Mouse (Mus musculus): Measurements from ENCODE around the gene Gmfg.

The Gmfg gene

GRCm38 (mm10) chr7:28436932-28437570 is at the start of gene Gmfg:
Gene Gmfg (plus strand): TSS chr7:28437447.
- peak; percentile 83 to 86 for DNase-seq

GRCm38 (mm10) chr7:28390331-28390730 is 46.9 kb upstream of the Gmfg start:
- no peak for DNase-seq

DNA sequence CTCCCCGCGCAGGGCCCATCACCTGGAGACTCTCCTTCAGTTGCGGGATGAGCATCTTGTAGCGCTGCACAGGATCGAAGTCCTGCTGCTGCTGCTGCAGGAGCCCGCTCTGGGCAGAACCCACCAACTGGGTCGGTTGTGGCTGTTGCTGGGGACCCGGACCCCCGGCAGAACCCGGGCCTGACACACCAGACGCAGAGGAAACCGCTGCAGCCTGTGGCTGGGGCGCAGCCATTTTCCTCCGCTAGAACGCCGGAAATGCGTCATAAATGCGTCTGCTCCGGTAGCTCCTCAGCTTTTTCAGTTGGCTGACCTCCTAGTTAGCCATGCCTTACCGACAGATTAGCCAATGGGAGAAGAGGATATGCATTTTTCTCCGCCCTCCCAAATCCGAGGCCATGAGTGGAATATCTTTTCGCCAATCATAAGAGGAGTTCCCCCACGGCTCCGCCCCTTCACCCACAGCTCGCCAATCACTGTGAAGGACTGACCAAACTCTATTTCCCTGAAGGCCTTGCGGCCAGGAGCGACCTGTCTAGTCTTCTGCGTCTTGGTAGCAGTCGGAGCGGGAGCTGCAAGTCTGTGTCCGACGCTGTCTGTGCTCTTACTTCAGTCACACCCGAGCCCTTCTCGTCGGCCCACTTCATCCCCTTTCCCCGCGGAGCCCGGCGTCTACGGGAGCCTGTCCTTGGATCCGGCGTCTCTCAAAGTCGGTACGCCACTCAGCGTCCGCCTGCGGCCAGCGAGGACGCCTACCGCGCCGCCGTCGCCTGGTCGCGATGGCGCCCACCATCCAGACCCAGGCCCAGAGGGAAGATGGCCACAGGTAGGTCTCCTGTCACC is 44.6 kb upstream of the Gmfg start, which contains the start of the genes Med29 and Paf1:
Med29 (minus strand) TSS at position 280 of the 843 bp plus-strand sequence.
Paf1 (plus strand) TSS at position 523 of the 843 bp plus-strand sequence.
- peak; percentile 99 for DNase-seq

DNA sequence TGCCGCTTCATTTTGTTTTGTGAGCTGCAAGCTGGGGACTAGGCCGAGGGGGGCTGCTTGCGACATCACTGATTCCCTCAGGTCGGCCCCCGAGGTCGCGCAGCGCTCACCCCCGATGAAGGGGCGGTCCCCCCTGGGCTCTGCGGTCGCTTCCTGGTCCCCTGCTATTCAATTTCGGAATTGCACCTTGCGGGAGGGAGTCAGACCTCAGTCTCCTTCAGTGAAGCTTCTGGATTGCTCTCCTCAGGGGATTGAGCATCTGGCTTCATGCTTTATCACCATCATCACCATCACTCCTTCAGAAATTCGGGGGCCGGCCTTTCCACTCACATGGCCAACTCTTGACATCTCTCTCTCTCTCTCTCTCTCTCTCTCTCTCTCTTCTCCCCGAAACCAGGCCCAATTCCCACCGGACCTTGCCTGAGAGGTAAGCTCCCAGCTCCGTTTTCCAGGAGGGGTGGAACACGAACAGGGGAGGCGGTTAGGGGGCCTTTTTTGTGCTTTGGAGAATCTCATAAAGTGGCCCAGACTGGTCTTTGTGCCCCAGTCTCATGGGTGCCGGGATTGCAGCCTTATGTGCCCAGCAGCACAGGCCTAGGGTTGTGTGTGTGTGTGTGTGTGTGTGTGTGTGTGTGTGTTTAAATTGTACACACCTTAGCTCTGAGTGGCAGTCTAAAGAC is 43.8 kb upstream of the Gmfg start:
- no peak for DNase-seq

DNA sequence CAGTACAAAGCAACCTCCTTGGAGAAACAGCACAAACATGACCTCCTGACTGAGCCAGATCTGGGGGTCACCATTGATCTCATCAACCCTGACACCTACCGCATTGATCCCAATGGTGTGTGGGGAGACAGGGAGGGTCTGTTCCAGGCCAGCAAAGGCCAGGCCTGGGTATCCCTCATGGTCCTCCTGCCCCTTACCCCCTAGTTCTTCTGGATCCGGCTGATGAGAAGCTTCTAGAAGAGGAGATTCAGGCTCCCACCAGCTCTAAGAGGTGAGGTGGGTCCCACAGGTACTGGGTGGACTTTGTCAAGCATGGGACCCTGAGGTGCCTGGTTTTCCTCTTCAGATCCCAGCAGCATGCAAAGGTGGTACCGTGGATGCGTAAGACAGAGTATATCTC is 41.8 kb upstream of the Gmfg start:
- no peak for DNase-seq

DNA sequence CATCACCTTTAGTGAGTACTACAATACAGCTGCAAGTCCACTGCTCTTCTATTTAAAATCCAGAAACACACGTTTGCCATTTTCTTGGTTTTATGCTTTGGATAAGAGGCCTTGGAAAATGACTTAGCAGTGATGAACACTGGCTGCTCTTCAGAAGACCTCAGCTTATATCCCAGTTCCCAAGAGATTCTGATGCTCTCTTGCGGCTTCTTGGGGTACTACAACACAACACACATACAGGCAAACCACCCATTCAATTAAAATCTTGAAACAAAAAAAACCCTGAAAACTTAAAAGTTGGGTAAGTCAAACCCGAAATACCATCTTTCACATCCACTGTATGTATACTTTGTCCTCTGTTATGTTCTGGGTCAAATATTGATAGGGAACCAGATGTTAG is 39.2 kb upstream of the Gmfg start:
- peak in 1 of 2 experiments; percentile 32 for DNase-seq

DNA sequence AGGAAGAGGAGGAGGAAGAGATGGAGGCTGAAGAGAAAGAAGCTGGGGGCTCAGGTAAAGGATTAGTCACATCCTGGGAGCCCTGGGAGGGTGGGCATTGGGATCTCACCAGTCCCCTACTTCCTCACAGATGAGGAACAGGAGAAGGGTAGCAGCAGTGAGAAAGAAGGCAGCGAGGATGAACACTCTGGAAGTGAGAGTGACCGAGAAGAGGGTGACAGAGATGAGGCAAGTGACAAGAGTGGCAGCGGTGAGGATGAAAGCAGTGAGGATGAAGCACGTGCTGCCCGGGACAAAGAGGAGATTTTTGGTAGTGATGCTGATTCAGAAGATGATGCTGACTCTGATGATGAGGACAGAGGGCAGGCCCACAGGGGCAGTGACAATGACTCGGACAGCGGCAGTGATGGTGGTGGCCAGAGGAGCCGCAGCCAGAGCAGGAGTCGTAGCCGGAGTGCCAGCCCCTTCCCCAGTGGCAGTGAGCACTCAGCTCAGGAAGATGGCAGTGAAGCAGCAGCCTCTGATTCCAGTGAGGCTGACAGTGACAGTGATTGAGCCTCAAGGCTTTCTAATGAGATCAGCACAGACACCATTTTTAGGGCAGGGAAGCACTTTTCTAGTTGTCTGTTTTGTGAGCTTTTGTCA is 38.4 kb upstream of the Gmfg start:
- DNase-seq, result no peak

- DNase-seq, result no peak
These were observed 36.2 kb upstream of the Gmfg start for GRCm38 (mm10) chr7:28401030-28401429.

- DNase-seq, result no peak
These were observed 35.3 kb upstream of the Gmfg start for GRCm38 (mm10) chr7:28401942-28402341.

GRCm38 (mm10) chr7:28410841-28411475 is 26.3 kb upstream of the Gmfg start:
- DNase-seq, result peak; percentile 53 to 67

GRCm38 (mm10) chr7:28412826-28413225 is 24.4 kb upstream of the Gmfg start:
- no peak for DNase-seq

DNA sequence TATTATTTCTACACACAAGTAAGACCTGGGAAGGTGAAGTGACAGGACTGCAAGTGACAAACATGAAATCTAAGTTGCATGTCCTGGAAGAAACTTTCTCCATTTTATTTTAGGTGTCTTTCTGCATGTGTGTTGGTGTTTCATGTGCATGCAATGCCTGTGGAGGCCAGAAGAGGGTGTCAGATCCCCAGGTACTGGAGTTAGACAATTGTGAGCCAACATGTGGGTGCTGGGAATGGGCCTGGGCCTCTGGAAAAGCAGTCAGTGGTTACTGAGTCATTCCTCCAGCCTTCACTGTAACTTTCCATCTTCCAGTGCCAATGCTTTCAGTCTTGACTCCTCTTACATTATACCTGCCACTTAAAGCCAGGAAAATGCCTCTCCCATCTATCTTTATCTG is 19.9 kb upstream of the Gmfg start:
- no peak for DNase-seq

DNA sequence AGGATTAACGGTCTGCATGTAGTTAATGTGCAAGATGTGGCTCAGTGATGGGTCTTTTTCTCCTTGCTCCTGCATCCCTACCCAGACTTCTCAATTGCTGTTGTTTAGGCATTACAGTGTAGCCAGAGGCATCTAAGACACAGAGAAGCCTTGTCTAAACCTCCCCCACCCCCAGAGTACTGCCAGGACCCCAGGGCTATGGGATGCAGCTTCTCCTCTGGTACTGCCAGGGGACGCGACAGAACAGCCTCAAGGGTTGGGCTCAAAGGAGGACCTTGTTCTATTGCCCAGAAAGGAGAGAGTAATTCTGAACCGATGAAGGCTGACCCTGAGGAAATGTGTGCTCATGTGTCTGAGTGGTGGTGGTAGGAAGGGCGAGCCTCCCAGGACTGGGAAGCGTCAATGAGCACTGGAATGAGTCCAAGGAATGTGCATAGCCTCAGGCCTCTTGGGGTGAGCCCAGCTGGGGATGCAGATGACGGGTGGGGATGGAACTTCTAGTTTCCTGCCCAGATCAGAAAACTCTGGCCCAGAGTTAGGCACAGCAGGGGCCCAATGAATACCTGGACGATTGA is 19.1 kb upstream of the Gmfg start:
- peak; percentile 66 to 79 for DNase-seq

- DNase-seq, result no peak
These were observed 17.8 kb upstream of the Gmfg start for GRCm38 (mm10) chr7:28419416-28419815.

DNA sequence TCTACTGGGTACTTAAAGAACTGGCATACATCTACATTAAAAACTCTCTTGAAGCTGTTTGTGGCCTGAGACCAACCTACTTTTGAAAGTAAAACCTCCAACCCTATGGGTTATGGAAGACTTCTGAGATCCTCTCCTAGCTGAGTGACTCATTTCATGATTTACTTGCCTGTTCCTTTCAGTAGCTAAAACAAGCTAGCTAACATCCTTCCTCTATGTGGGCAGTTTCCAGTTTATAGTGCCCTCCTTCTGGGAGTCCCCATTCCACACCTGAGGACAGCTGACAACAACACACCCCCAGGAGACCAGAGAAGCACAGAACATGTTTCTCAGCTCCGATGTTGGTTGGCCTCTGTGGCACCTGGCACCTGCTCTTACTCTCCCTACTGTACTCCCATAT is 14.2 kb upstream of the Gmfg start:
- no peak for DNase-seq

DNA sequence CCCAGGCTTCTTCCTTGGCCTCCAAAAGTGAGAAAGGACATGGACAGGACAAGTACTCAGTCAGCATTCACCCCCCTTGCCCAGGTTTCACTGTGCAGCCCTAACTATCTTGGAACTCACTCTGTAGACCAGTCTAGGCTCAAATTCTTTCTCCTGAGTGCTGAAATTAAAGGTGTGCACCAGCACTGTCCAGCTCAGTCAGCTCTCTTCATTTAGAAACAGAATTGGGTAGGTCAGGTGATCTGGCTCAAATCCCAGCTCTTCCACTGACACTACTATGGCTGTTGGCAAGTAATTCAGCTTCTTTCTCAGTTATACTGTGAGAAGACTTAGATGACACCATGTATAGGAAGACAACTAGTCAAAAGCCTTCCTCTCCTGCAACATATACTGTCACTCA is 9.5 kb upstream of the Gmfg start:
- DNase-seq, result peak in 1 of 2 experiments; percentile 20

GRCm38 (mm10) chr7:28430512-28430911 is 6.7 kb upstream of the Gmfg start:
- no peak for DNase-seq

DNA sequence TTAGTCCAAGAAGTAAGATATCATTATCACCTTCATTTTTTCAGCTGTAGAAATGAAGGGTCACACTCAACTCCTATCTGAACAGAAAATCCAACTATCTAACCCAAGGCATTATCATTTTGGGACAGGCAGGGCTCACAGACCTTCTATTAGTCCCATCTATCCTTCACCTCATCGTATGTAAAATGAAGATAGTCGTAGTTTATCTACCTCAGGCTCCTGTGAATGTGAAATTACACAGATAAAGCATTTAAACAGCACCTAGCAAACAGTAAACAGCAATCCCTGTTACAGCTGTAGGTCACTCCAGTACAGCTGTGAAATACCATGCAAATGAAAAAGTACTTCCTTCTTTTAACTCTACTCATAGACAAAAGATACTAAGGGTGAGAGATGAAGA is 5.0 kb upstream of the Gmfg start:
- DNase-seq, result no peak

GRCm38 (mm10) chr7:28435660-28436259 is 1.5 kb upstream of the Gmfg start:
- peak; percentile 15 to 31 for DNase-seq

- DNase-seq, result peak; percentile 100
These were observed 859 bp upstream of the Gmfg start for GRCm38 (mm10) chr7:28436271-28436904.

- DNase-seq, result no peak
These were observed 717 bp downstream of the Gmfg start for GRCm38 (mm10) chr7:28437964-28438363.
